Mouse (Mus musculus) ovary, adult 2 months (tissue): ENCODE results near the gene Ackr3. TPM values are rescaled to one million over a fixed set of nuclear protein-coding genes. Genes with fewer than 3 reads are reported as not detected.

ENCODE experiments used
- polyA plus RNA-seq: library from polyadenylated mRNA; depleted of rRNA; stranded (reverse); fragments of >200 nt; gene quantifications from 2 replicates; pipeline ENCODE4 v1.2.3, GENCODE M21; 2012; rRNA removed

Ackr3 gene
- 87.3 and 98.5 TPM in 2 replicates for polyA plus RNA-seq

GRCm38 (mm10) chr1:90203783-90204690 is at the start of gene Ackr3:
Gene Ackr3, plus strand, starts transcription at chr1:90203980.

Other genes starting within 250 kb of the Ackr3 start
- gene Asb18, start 189.3 kb upstream of the Ackr3 start, polyA plus RNA-seq = not detected in 2 replicates
- gene Iqca, start 50.6 kb upstream of the Ackr3 start, polyA plus RNA-seq = 3.8 and 5.6 TPM in 2 replicates